Mouse (Mus musculus) intestine, postnatal 0 days (tissue): ENCODE data around the gene Slf2. TPM values are rescaled to one million over a fixed set of nuclear protein-coding genes. Genes with fewer than 3 reads are reported as not detected.

Experiments used
- ATAC-seq: fragments of 200-750 bp; cut with Nextera tagmentation; 2 replicates; pipeline ENCODE4 v1.8.0; 2017; ENCODE audit warnings: mild to moderate bottlenecking, moderate TSS enrichment, moderate library complexity
- H3K27ac ChIP-seq: fragments of 300-500 bp; sonication (generic); 2 replicates; pipeline ENCODE4 v1.5.1; 2014; ENCODE audit warnings: mild to moderate bottlenecking, low read depth, low read length, moderate library complexity
- H3K27me3 ChIP-seq: fragments of 300-500 bp; sonication (generic); replicated peaks from 2 replicates; pipeline ENCODE4 v1.6.1; 2014; ENCODE audit warnings: low read length, mixed read lengths; ENCODE audit not compliant: control insufficient read depth, insufficient read depth
- H3K36me3 ChIP-seq: fragments of 300-500 bp; sonication (generic); 2 replicates; pipeline ENCODE4 v1.6.1; 2014; ENCODE audit warnings: mild to moderate bottlenecking, moderate library complexity; ENCODE audit not compliant: control insufficient read depth, insufficient read depth
- H3K4me1 ChIP-seq: fragments of 300-500 bp; sonication (generic); replicated peaks from 2 replicates; pipeline ENCODE4 v1.6.1; 2014; ENCODE audit warnings: antibody characterized with exemption, low read length, mixed read lengths; ENCODE audit not compliant: control insufficient read depth, insufficient read depth
- H3K4me2 ChIP-seq: fragments of 300-500 bp; sonication (generic); replicated peaks from 2 replicates; pipeline ENCODE4 v1.6.1; 2014; ENCODE audit warnings: low read depth, mild to moderate bottlenecking, moderate library complexity
- H3K4me3 ChIP-seq: fragments of 300-500 bp; sonication (generic); 2 replicates; pipeline ENCODE4 v1.5.1; 2014; ENCODE audit warnings: low read depth, low read length
- H3K9ac ChIP-seq: fragments of 300-500 bp; sonication (generic); 2 replicates; pipeline ENCODE4 v1.6.1; 2014; ENCODE audit warnings: mild to moderate bottlenecking, low read depth, low read length
- H3K9me3 ChIP-seq: fragments of 300-500 bp; sonication (generic); 2 replicates; pipeline ENCODE4 v1.6.1; 2016; ENCODE audit warnings: mixed run types; ENCODE audit not compliant: control insufficient read depth
- CTCF ChIP-seq: sonication (generic); IDR thresholded peaks from 2 replicates; pipeline ENCODE4 v1.5.1; 2016; ENCODE audit warnings: low read depth, mild to moderate bottlenecking, control low read depth, antibody characterized with exemption, moderate library complexity
- WGBS: fragments of 180-500 bp; shearing (Covaris S2); extraction: QIAGEN DNeasy Blood & Tissue Kit; methylation state at CpG from one replicate; pipeline ENCODE4 v1.1.7; 2014; 5-methylcytosine and 5-hydroxymethylcytosine counted together
- polyA plus RNA-seq: library from polyadenylated mRNA; unstranded; fragments of >200 nt; fragmentation: Nextera tagmentation; extraction: Ambion mirVana; gene quantifications from 2 replicates; pipeline ENCODE4 v1.2.1, GENCODE M21; 2015

Slf2 gene
- polyA plus RNA-seq, 1 experiment from 2014 or later: 11.4 TPM

DNA sequence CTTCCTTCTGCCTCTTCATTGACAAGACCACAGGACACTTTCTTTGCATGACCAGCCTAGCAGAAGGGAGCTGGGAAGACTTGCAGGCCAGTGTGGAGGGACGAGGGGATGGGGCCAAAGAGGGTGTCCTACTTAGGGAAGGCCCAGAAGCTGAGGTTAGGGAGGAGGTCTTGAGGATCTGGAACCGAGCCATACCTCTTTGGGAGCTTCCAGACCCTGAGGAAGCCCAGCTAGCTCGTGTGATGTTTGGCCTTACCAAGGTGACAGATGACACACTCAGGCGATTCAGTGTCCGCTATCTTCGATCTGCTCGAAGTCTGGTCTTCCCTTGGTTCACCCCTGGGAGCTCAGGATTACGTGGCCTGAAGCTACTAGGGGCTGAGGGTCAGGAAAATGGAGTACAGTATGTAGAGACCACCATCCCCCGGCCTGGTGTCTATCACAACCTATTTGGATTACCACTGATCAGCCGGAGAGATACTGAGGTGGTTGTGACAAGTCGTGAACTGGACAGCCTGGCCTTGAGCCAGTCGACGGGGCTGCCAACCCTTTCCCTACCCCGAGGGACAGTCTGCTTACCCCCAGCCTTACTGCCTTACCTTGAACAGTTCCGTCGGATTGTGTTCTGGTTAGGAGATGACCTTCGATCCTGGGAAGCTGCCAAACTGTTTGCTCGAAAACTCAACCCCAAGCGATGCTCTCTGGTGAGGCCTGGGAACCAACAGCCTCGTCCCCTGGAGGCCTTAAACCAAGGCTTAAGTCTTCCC, 76.7 kb downstream of the Slf2 start:
- 70% methylated on average over 20 of the region's 20 CpGs for WGBS
- no peak overlapping the region; the same call in 1 of the 2 replicates for H3K27ac ChIP-seq
- no peaks in the 10 kb centered on the region; the same call in 1 of the 2 replicates for H3K4me1 ChIP-seq
- TF ChIP-seq CTCF: no peak
- peak overlapping the region; percentile 74; the same call in 1 of the 2 replicates for H3K9ac ChIP-seq
- peaks cover 52% of the 10 kb centered on the region for H3K36me3 ChIP-seq
- H3K4me3 ChIP-seq: peak overlapping the region; percentile 86; the same call in 1 of the 2 replicates
- peak overlapping the region; percentile 93 for H3K4me2 ChIP-seq
- no peak for ATAC-seq
- no peaks in the 10 kb centered on the region for H3K27me3 ChIP-seq
- no peaks in the 10 kb centered on the region for H3K9me3 ChIP-seq

DNA sequence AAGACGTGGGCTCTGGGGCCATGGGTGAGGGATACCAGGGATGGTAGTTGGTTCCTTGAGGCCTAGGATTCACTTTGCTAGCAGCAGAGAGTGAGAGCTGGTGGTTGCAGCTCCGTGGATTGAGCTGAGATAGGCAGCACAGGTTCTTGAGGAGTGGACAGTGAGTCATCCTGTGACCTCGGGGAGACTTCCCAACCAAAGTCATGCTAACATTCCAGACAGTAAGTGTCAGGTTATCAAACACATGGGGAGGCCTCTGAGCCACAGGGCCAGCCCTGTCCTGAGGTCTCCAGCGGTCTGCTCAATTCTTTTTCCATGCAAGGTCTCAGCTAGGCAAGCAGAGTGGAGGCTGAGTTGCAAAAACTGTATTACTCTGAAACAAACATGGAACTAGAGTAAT, 79.7 kb downstream of the Slf2 start:
- Histone ChIP-seq H3K4me1 (no peaks in the 10 kb centered on the region; the same call in 1 of the 2 replicates), H3K4me2 (no peak overlapping the region), H3K4me3 (no peak overlapping the region), H3K27ac (no peak overlapping the region), H3K36me3 (peaks cover 35% of the 10 kb centered on the region), H3K9me3 (no peaks in the 10 kb centered on the region), H3K27me3 (no peaks in the 10 kb centered on the region), H3K9ac (no peak overlapping the region)
- ATAC-seq: no peak
- no peak for TF ChIP-seq CTCF
- 82% methylated on average over 4 of the region's 4 CpGs for WGBS

DNA sequence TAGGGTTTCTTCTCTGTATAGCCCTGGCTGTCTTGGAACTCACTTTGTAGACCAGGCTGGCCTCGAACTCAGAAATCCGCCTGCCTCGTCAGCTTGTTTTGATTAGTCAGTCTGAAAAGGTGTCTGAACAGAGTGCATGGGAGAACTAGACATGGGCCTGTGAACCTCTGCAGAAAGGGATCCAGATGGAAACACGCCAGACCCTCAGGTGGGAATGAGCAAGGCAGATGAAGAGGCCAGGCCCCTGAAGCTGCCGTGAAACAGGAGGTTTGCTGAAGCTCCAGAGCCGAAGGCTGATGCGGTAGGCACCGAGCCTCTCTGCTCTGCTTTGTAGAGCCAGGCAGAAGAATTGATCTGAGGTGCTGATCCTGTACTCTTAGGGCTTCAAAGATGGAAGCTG, 81.3 kb downstream of the Slf2 start:
- Histone ChIP-seq H3K36me3 (peaks cover 35% of the 10 kb centered on the region), H3K27me3 (no peaks in the 10 kb centered on the region), H3K4me2 (no peak overlapping the region), H3K9ac (no peak overlapping the region), H3K4me3 (no peak overlapping the region), H3K4me1 (no peaks in the 10 kb centered on the region; the same call in 1 of the 2 replicates), H3K27ac (no peak overlapping the region), H3K9me3 (no peaks in the 10 kb centered on the region)
- no peak for TF ChIP-seq CTCF
- WGBS: 91% methylated on average over 8 of the region's 8 CpGs
- no peak for ATAC-seq

DNA sequence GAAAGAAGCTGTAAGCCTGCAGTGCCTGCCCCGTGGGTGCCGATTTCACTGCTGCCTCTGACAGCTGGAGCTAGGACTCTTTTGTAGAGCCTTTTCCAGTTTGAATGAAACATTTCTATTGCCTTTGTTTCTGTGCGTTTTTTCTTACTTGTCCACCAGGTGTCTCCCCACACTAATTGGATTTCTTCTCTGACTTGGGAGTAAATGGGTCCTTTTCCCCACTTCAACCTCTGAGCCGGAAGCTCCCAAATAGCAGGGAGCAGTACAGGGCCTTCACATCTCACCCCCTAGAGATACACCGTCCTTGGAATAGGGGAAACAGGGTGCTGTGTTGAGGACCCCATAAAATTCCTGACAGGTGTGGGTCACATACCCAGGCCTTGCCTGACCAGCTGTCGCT, 81.7 kb downstream of the Slf2 start:
- ATAC-seq: no peak
- WGBS: 36% methylated on average over 6 of the region's 6 CpGs
- no peak overlapping the region for H3K27ac ChIP-seq

DNA sequence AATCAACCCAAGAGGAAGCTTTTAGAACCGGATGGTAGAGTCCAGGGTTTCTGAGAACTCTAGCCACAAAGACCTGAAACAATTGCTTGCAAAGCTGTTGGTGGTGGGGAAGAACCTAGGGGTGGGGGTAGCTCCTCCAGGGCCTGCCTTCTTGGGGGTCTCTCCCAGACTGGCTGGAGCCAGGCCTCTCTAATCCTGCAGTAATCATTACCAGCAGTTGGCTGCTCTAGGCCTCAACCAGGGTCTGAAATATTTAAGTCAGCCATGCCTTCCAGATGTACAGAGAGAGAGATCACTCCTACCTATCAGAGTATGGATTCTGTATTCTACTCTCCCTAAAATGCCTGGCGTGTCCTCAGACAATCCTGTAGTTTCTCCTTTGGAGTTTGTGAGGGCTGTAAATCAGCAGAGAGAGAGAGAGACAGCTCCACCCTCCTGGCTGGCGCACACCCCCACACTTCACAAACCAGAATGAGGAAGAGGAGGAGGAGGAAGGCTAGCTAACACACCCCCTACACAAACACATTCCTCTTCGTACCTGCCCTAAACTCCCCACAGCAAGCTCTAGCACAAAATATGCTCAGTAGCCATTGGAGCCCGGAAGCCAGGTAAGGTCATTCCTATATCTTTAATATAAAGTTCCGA, 82.8 kb downstream of the Slf2 start:
- Histone ChIP-seq H3K4me3 (no peak overlapping the region), H3K9ac (peak overlapping the region; percentile 8; the same call in 1 of the 2 replicates), H3K4me1 (no peaks in the 10 kb centered on the region), H3K27me3 (no peaks in the 10 kb centered on the region), H3K36me3 (peaks cover 29% of the 10 kb centered on the region), H3K27ac (peak overlapping the region; percentile 92), H3K4me2 (peak overlapping the region; percentile 89), H3K9me3 (no peaks in the 10 kb centered on the region)
- 34% methylated on average over 6 of the region's 6 CpGs for WGBS
- TF ChIP-seq CTCF: no peak
- no peak for ATAC-seq

More for the DNA sequence above, 81.7 kb downstream of the Slf2 start:
- Histone ChIP-seq H3K36me3 (peaks cover 35% of the 10 kb centered on the region), H3K9ac (no peak overlapping the region), H3K4me1 (no peaks in the 10 kb centered on the region), H3K4me3 (no peak overlapping the region), H3K9me3 (no peaks in the 10 kb centered on the region), H3K27me3 (no peaks in the 10 kb centered on the region), H3K4me2 (no peak overlapping the region)
- peak; percentile 81 for TF ChIP-seq CTCF

DNA sequence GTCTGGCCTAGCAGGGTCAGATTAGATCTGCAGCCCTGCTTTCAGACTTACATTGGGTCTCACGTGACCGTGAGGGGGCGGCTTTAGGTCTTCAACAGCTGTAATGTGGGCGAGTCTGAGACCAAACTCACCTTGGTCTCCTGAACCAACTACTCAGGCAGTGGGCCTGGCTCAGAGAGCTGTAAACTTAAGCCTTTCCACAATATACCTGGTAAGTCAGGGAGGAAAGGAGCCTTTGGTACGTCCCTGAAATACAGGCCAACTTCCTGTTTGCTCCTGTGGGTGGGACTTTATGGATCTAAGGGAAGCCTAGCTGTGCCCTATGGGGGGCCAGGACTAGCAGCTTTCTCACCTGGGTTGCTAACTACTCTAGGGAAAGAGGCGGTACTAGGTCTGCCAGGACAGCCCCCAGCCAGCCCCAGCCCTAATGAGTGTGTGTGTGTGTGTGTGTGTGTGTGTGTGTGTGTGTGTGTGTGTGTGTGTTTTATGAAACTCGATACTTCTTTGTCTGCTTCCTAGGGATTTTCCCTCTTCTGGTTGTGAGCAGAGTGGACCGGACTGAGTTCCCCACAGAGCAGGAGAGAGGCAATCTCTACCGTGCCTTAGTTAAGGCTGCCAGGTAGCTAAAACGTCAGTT, 83.5 kb downstream of the Slf2 start, which contains the start of gene Lzts2:
TSS of gene Lzts2 (plus strand) at position 80 of the 637 bp plus-strand sequence.
- WGBS: 7% methylated on average over 10 of the region's 10 CpGs

More for the DNA sequence above, 83.5 kb downstream of the Slf2 start, which contains the start of gene Lzts2:
- Histone ChIP-seq H3K27ac (peak within 1 kb of the TSS; percentile 92), H3K4me1 (peaks cover 5% of the 10 kb centered on the region; the same call in 1 of the 2 replicates), H3K4me2 (peak within 1 kb of the TSS; percentile 89), H3K9me3 (no peaks in the 10 kb centered on the region), H3K36me3 (peaks cover 28% of the 10 kb centered on the region), H3K9ac (peak within 1 kb of the TSS; percentile 48), H3K27me3 (no peaks in the 10 kb centered on the region), H3K4me3 (peak within 1 kb of the TSS; percentile 66)
- TF ChIP-seq CTCF: no peak
- ATAC-seq: peak; percentile 77
